Mouse (Mus musculus): Measurements from ENCODE around the gene Gpsm3. TPM values are rescaled to one million over a fixed set of nuclear protein-coding genes. Genes with fewer than 3 reads are reported as not detected.

Gene Gpsm3
- total RNA-seq, 2 experiments from 2014 or later, result 11.2 to 33.0 TPM

GRCm38 (mm10) chr17:34576577-34576976 lies 13.0 kb upstream of the Gpsm3 start:
- no peak for ATAC-seq (replicated peaks; ENCODE audit: low FRiP score, low TSS enrichment, poor library complexity, severe bottlenecking)

GRCm38 (mm10) chr17:34578070-34578469 lies 11.5 kb upstream of the Gpsm3 start:
- ATAC-seq (replicated peaks; ENCODE audit: low FRiP score, low TSS enrichment, poor library complexity, severe bottlenecking), result no peak

GRCm38 (mm10) chr17:34582528-34582927 lies 7.1 kb upstream of the Gpsm3 start:
- no peak for ATAC-seq (replicated peaks; ENCODE audit: low FRiP score, low TSS enrichment, poor library complexity, severe bottlenecking)

- ATAC-seq (replicated peaks; ENCODE audit: low FRiP score, low TSS enrichment, poor library complexity, severe bottlenecking), result no peak
These were observed 6.2 kb upstream of the Gpsm3 start for GRCm38 (mm10) chr17:34583397-34583796.

GRCm38 (mm10) chr17:34583819-34584218 lies 5.8 kb upstream of the Gpsm3 start:
- ATAC-seq (replicated peaks; ENCODE audit: low FRiP score, low TSS enrichment, poor library complexity, severe bottlenecking), result no peak

- no peak for ATAC-seq (replicated peaks; ENCODE audit: low FRiP score, low TSS enrichment, poor library complexity, severe bottlenecking)
These were observed 4.5 kb upstream of the Gpsm3 start for GRCm38 (mm10) chr17:34585121-34585520.

- ATAC-seq (replicated peaks; ENCODE audit: low FRiP score, low TSS enrichment, poor library complexity, severe bottlenecking), result no peak
These were observed 3.5 kb upstream of the Gpsm3 start for GRCm38 (mm10) chr17:34585877-34586771.

GRCm38 (mm10) chr17:34586796-34587422 lies 2.7 kb upstream of the Gpsm3 start:
- peak; percentile 57 for ATAC-seq (replicated peaks; ENCODE audit: low FRiP score, low TSS enrichment, poor library complexity, severe bottlenecking)

GRCm38 (mm10) chr17:34587423-34587811 lies 2.2 kb upstream of the Gpsm3 start:
- peak; percentile 44 for ATAC-seq (replicated peaks; ENCODE audit: low FRiP score, low TSS enrichment, poor library complexity, severe bottlenecking)

GRCm38 (mm10) chr17:34587814-34588213 lies 1.8 kb upstream of the Gpsm3 start:
- no peak for ATAC-seq (replicated peaks; ENCODE audit: low FRiP score, low TSS enrichment, poor library complexity, severe bottlenecking)

GRCm38 (mm10) chr17:34588767-34589166 lies 839 bp upstream of the Gpsm3 start:
- no peak for ATAC-seq (replicated peaks; ENCODE audit: low FRiP score, low TSS enrichment, poor library complexity, severe bottlenecking)

- no peak for ATAC-seq (replicated peaks; ENCODE audit: low FRiP score, low TSS enrichment, poor library complexity, severe bottlenecking)
These were observed 400 bp upstream of the Gpsm3 start for GRCm38 (mm10) chr17:34589206-34589605.

- no peak for ATAC-seq (replicated peaks; ENCODE audit: low FRiP score, low TSS enrichment, poor library complexity, severe bottlenecking)
These were observed 765 bp downstream of the Gpsm3 start for GRCm38 (mm10) chr17:34590154-34590987.

GRCm38 (mm10) chr17:34591029-34591993 lies 1.7 kb downstream of the Gpsm3 start, which contains the start of gene Pbx2:
Gene Pbx2, plus strand, starts transcription at chr17:34591266.
- no peak for ATAC-seq (replicated peaks; ENCODE audit: low FRiP score, low TSS enrichment, poor library complexity, severe bottlenecking)

GRCm38 (mm10) chr17:34591994-34592375 lies 2.4 kb downstream of the Gpsm3 start:
- ATAC-seq (replicated peaks; ENCODE audit: low FRiP score, low TSS enrichment, poor library complexity, severe bottlenecking), result peak; percentile 38

GRCm38 (mm10) chr17:34592581-34593549 lies 3.3 kb downstream of the Gpsm3 start:
- ATAC-seq (replicated peaks; ENCODE audit: low FRiP score, low TSS enrichment, poor library complexity, severe bottlenecking), result no peak

- no peak for ATAC-seq (replicated peaks; ENCODE audit: low FRiP score, low TSS enrichment, poor library complexity, severe bottlenecking)
These were observed 4.3 kb downstream of the Gpsm3 start for GRCm38 (mm10) chr17:34593752-34594525.

All from megakaryocyte-erythroid progenitor cell, adult 5-6 weeks (primary cell).